Mouse (Mus musculus) thymus, adult 2 months (tissue): ENCODE data around the gene Pbx1.

ENCODE experiments used
- CTCF ChIP-seq: fragments of 200-500 bp; IDR thresholded peaks from 2 replicates; pipeline ENCODE4 v1.5.1; 2012; ENCODE audit warnings: mild to moderate bottlenecking, control low read depth, low read length, moderate library complexity, borderline replicate concordance; ENCODE audit not compliant: control insufficient read depth, poor library complexity, insufficient read depth; ENCODE audit errors: extremely low read depth
- POLR2A ChIP-seq: fragments of 200-500 bp; IDR thresholded peaks from 2 replicates; pipeline ENCODE4 v1.6.1; 2012; ENCODE audit warnings: mild to moderate bottlenecking, low read length, control low read depth, moderate library complexity; ENCODE audit not compliant: control insufficient read depth, poor library complexity, insufficient read depth; ENCODE audit errors: extremely low read depth

- TF ChIP-seq CTCF (no peak), POLR2A (no peak)
These were observed 337.4 kb downstream of the Pbx1 start for GRCm38 (mm10) chr1:168094671-168095070.
